Comparison of ENCODE assay signal across 8 mouse cellular contexts in the genomic region with DNA sequence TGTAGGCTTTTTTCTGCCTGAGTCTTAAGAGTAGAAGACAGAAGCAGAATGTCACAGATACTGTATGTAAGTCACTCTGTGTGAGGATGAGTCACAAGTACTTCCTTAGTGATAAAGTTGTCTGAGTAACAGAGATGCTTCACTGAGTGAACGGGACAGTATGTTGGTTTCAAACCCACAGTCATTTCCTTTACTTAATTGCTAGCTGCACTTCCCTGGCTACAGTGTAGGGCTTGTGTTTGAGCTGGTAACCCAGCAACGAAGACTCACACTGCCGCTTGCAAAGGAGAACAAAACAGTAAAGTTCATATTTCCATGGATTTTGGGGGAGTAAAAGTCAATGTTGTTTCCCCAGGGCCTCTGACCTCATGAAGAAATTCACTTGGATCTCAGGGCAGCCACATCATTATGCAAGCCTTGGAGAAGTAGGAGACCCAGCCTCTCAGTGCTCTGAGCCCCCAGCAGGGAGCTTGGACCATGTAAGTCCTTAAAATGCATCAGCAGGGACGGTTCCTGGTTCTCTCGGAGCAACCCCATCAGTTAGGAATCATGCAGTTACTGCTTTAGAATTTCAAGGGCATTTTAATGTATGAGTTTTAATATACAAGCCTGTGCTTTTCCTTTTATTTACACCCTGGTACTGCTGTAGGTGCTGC. TPM values are rescaled to one million over a fixed set of nuclear protein-coding genes. Genes with fewer than 3 reads are reported as not detected.
DNase-seq lines count a peak whose midpoint lies in the region; ATAC-seq lines count a peak whose summit lies in the region.
"Had no signal": no experiment of that assay in that cellular context is flagged by ENCODE, and none has a peak within 500 bp of the region (broad histone marks: within the 10 kb centered on the region; RNA-seq: fewer than 3 reads in every experiment).

No protein-coding gene starts in this region.

- no peaks in the 10 kb centered on the region for H3K36me3 ChIP-seq in intestine, embryonic 16.5 days (ENCODE audit: control insufficient read depth, insufficient read depth, low read length)
- H3K36me3 ChIP-seq in splenic B cell, adult 2 months (ENCODE audit: control insufficient read depth, insufficient read depth, low read length, poor library complexity, severe bottlenecking), result no peaks in the 10 kb centered on the region
- no peaks in the 10 kb centered on the region for H3K36me3 ChIP-seq in forebrain, embryonic 16.5 days (ENCODE audit: control insufficient read depth, insufficient read depth)
- H3K36me3 ChIP-seq: limb, embryonic 12.5 days had no signal

- H3K9ac ChIP-seq in intestine, embryonic 16.5 days (ENCODE audit: low read depth, low read length), result no peak overlapping the region
- H3K9ac ChIP-seq in forebrain, embryonic 16.5 days (replicated peaks; ENCODE audit: low read depth, low read length), result no peak overlapping the region
- H3K9ac ChIP-seq: limb, embryonic 12.5 days had no signal

- no peak overlapping the region for H3K4me2 ChIP-seq in intestine, embryonic 16.5 days (ENCODE audit: low read depth, low read length)
- no peak overlapping the region for H3K4me2 ChIP-seq in forebrain, embryonic 16.5 days (ENCODE audit: low read length)
- H3K4me2 ChIP-seq: limb, embryonic 12.5 days had no signal

- H3K4me3 ChIP-seq in intestine, embryonic 16.5 days (ENCODE audit: low read length), result no peak overlapping the region
- H3K4me3 ChIP-seq in forebrain, embryonic 16.5 days (replicated peaks; ENCODE audit: low read length), result no peak overlapping the region
- H3K4me3 ChIP-seq: limb, embryonic 12.5 days had no signal

- DNase-seq in spleen, adult 12 weeks (ENCODE audit: low spot score), result peak; percentile 30
- no peak for DNase-seq in spleen, postnatal 4 days (ENCODE audit: low spot score in 2 of 2)
- peak; percentile 58 for DNase-seq in brain, adult 2 months (ENCODE audit: low read depth, low spot score)
- DNase-seq in splenic B cell, adult 2 months (ENCODE audit: low read depth, low spot score), result peak; percentile 91

- H3K9me3 ChIP-seq in intestine, embryonic 16.5 days (ENCODE audit: control insufficient read depth, low read length), result no peaks in the 10 kb centered on the region
- H3K9me3 ChIP-seq in forebrain, embryonic 16.5 days (ENCODE audit: control insufficient read depth, low read length), result no peaks in the 10 kb centered on the region
- H3K9me3 ChIP-seq: limb, embryonic 12.5 days had no signal

- H3K27ac ChIP-seq in intestine, embryonic 16.5 days (ENCODE audit: low read length), result no peak overlapping the region
- no peak overlapping the region for H3K27ac ChIP-seq in forebrain, embryonic 16.5 days (ENCODE audit: low read length)
- H3K27ac ChIP-seq: limb, embryonic 12.5 days had no signal

- no peaks in the 10 kb centered on the region for H3K27me3 ChIP-seq in intestine, embryonic 16.5 days (replicated peaks; ENCODE audit: control insufficient read depth, insufficient read depth, low read length)
- no peaks in the 10 kb centered on the region for H3K27me3 ChIP-seq in splenic B cell, adult 2 months (ENCODE audit: control insufficient read depth, insufficient read depth, low read length, poor library complexity, severe bottlenecking)
- no peaks in the 10 kb centered on the region for H3K27me3 ChIP-seq in forebrain, embryonic 16.5 days (replicated peaks; ENCODE audit: control insufficient read depth, insufficient read depth, low read length)
- H3K27me3 ChIP-seq: limb, embryonic 12.5 days had no signal

- H3K4me1 ChIP-seq in intestine, embryonic 16.5 days (ENCODE audit: control insufficient read depth, insufficient read depth, low read length), result no peaks in the 10 kb centered on the region
- H3K4me1 ChIP-seq in forebrain, embryonic 16.5 days (replicated peaks; ENCODE audit: control insufficient read depth, insufficient read depth, low read length), result no peaks in the 10 kb centered on the region
- H3K4me1 ChIP-seq: limb, embryonic 12.5 days had no signal

- 45% methylated on average over 5 of the region's 5 CpGs for WGBS in intestine, embryonic 16.5 days
- 53% methylated on average over 5 of the region's 5 CpGs for WGBS in forebrain, embryonic 16.5 days

- ATAC-seq in intestine, embryonic 16.5 days, result peak; percentile 74
- no peak for ATAC-seq in forebrain, embryonic 16.5 days
- no peak for ATAC-seq in erythroid progenitor cell, adult 5-6 weeks (replicated peaks; ENCODE audit: low FRiP score, poor library complexity, severe bottlenecking)

RNA-seq across cellular contexts. Expression of a gene that starts 14.3 kb away (rescaled TPM):
- polyA plus RNA-seq in intestine, embryonic 16.5 days (2015; fragmentation: Nextera tagmentation; extraction: Ambion mirVana), result 6.8 and 7.3 TPM in 2 replicates
- polyA plus RNA-seq in forebrain, embryonic 16.5 days (2015; fragmentation: Nextera tagmentation; extraction: Ambion mirVana), result 8.3 and 9.6 TPM in 2 replicates
- total RNA-seq in erythroid progenitor cell, adult 5-6 weeks (2015; ENCODE audit: low replicate concordance), result 4.6 and 9.7 TPM in 2 replicates
- total RNA-seq in erythroid progenitor cell, adult 5-6 weeks (2017; ENCODE audit: low replicate concordance), result 1.7 and 5.8 TPM in 2 replicates

RNA-seq across cellular contexts. Expression of a gene that starts 15.0 kb away (rescaled TPM):
- polyA plus RNA-seq in intestine, embryonic 16.5 days (2015; fragmentation: Nextera tagmentation; extraction: Ambion mirVana), result 370 and 392 TPM in 2 replicates
- polyA plus RNA-seq in forebrain, embryonic 16.5 days (2015; fragmentation: Nextera tagmentation; extraction: Ambion mirVana), result 408 and 544 TPM in 2 replicates
- total RNA-seq in erythroid progenitor cell, adult 5-6 weeks (2015; ENCODE audit: low replicate concordance), result 175 and 244 TPM in 2 replicates
- 125 and 130 TPM in 2 replicates for total RNA-seq in erythroid progenitor cell, adult 5-6 weeks (2017; ENCODE audit: low replicate concordance)

Comparison
In these comparisons a context has a peak if more than half of its experiments do, and no peak if none do; other contexts are left out.
1. DNase-seq: peak in spleen, adult 12 weeks (single experiment), brain, adult 2 months (single experiment) and splenic B cell, adult 2 months (single experiment); none in spleen, postnatal 4 days (0 of 2).